Mouse (Mus musculus): ENCODE results near the gene Olfr1352.
"Not testable (repeated sequence)": the region's sequence is repeated elsewhere in the genome, so short reads cannot be mapped to it uniquely, and the experiment has no call there.

The Olfr1352 gene

DNA sequence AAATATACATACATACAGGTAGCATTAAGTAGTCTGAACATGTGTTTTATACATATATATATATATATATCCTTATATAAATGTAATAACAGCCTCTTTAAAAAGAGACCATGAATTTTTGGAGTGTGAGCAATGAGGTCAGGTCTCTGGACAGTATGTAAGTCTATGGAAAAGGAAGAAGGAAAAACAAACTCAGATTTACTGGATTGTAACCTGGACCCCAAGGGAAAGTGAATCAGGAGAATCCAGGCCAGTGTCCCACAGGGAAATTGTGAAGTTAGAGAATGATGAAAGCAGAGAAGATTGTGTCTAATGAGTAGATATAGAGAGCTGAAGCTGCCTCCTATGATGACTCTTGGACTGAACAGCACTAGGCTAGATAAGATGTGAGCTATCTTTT is at the start of gene Olfr1352:
TSS of gene Olfr1352 (plus strand) at position 301 of the 400 bp plus-strand sequence.
- DNase-seq: no peak

DNA sequence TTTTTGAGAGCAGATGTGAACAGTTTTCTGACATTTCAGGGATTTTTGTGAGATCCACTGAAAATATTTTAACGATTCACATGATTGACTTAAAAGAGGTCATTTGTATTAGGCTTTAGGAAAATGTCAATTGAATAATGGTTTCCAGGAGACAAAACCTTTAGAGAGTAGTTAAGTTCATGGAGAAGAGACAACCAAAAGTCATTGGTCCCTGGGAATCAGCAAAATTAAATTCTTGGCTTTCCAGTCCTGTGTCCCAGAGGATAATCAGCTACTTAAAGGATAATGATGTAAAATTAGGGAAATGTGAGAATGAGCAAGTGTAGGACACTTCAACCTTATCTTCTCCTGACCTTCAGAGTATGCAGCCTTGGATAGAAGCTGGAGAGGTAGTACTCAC is 30.5 kb upstream of the Olfr1352 start, which contains the start of gene Olfr8:
TSS of gene Olfr8 (plus strand) at position 301 of the 400 bp plus-strand sequence.
- DNase-seq: not testable (repeated sequence)

DNA sequence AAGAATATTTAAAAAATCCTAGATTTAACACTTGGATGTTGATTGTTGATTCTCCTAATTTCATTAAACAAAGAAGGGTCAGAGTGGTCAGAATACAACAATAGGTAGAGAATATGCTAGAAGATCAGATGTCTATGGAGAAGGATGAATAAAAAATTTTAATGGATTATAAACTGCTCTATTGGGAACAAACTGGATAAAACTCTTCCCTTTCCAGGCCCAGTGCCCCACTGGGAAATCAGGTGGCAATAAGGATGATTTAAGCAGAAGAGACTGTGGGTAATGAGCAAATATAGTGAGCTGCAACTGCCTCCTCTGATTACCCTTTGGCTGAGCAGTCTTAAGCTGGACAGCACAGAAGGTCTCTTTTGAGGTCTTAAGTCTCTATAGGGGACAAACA is 17.8 kb upstream of the Olfr1352 start, which contains the start of gene Olfr1353:
TSS of gene Olfr1353 (plus strand) at position 301 of the 400 bp plus-strand sequence.
- DNase-seq: not testable (repeated sequence)

DNA sequence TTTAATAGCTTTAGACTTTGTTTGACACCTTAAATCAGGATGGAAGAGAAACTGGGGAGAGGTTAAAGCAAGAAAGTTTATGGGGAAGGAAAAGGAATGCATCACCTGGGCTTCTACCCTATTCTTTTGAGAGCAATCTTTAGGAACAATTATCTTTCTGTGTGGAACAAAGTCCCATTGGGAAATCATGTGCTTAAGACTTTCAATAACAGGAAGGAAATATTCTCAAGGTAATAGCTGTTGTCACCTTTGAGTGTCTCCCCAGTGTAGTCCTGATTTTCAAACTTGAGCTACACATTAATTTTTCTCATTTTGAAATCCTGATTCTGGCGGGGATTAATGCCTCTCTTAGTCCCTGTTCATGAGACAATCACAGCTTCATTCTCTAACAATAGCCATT is 31.3 kb downstream of the Olfr1352 start, which contains the start of gene Olfr1351:
TSS of gene Olfr1351 (plus strand) at position 301 of the 400 bp plus-strand sequence.
- no peak for DNase-seq

DNA sequence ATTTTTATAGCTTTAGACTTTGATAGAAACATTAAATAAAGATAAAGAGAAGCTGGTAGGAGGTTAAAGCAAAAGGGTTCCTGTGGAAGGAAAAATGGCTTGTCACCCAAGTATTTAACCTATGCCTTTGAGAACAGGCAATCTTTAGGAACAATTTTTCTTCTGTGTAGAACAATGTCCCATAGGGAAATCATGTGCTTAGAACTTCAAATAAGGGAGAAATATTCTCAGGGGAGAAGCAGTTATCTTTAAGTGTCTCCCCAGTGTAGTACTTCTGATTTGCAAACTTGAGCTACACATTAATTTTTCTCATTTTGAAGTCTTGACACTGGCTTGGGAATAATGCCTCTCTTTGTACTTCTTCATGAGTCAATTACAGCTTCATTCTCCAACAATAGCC is 47.6 kb downstream of the Olfr1352 start, which contains the start of gene Olfr57:
TSS of gene Olfr57 (plus strand) at position 301 of the 400 bp plus-strand sequence.
- no peak for DNase-seq

All from kidney, adult 18-20 months (tissue).